Mouse (Mus musculus): ENCODE data around the gene Tceal9. TPM values are rescaled to one million over a fixed set of nuclear protein-coding genes. Genes with fewer than 3 reads are reported as not detected.
"Not testable (repeated sequence)": the region's sequence is repeated elsewhere in the genome, so short reads cannot be mapped to it uniquely, and the experiment has no call there.

Gene Tceal9
- polyA plus RNA-seq, 1 experiment from 2014 or later = 733 TPM

DNA sequence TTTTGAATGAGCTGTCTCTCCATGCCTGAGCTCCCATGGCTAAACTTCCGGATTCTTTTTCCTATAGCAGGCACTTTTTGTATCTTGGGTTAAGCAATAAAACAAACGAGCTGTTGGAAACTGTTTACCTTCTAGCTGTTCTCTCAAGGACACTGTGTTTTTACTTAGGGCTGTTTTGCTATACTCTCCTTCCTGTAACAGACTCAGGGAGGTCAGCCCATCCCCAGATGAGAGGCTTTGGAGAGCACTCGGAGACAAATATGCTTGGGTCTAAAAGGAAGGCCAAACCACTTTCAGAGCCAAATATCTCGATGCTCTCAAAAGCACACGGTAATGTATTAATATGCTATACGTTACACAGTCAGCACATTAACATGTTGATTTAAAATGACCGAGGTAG is 4.8 kb downstream of the Tceal9 start:
- H3K36me3 ChIP-seq (ENCODE audit: control insufficient read depth, insufficient read depth, low read length) = no peaks in the 10 kb centered on the region
- H3K27me3 ChIP-seq (ENCODE audit: control insufficient read depth, insufficient read depth, low read length) = no peaks in the 10 kb centered on the region
- no peak overlapping the region for H3K4me3 ChIP-seq (ENCODE audit: low read depth, low read length)
- ATAC-seq (ENCODE audit: insufficient number of reproducible peaks, low FRiP score, low TSS enrichment, low read depth) = no peak
- no peaks in the 10 kb centered on the region for H3K4me1 ChIP-seq (ENCODE audit: control insufficient read depth, insufficient read depth, low read length)
- no peak overlapping the region for H3K27ac ChIP-seq (replicated peaks; ENCODE audit: low read depth, low read length)
- no peak overlapping the region for H3K9ac ChIP-seq (ENCODE audit: low read length)
- no peak for DNase-seq (ENCODE audit: low spot score)
- H3K4me2 ChIP-seq (ENCODE audit: low read depth, severe bottlenecking) = no peak overlapping the region
- 73% methylated on average over 7 of the region's 7 CpGs for WGBS
- H3K9me3 ChIP-seq (ENCODE audit: control insufficient read depth, low read length) = no peaks in the 10 kb centered on the region

DNA sequence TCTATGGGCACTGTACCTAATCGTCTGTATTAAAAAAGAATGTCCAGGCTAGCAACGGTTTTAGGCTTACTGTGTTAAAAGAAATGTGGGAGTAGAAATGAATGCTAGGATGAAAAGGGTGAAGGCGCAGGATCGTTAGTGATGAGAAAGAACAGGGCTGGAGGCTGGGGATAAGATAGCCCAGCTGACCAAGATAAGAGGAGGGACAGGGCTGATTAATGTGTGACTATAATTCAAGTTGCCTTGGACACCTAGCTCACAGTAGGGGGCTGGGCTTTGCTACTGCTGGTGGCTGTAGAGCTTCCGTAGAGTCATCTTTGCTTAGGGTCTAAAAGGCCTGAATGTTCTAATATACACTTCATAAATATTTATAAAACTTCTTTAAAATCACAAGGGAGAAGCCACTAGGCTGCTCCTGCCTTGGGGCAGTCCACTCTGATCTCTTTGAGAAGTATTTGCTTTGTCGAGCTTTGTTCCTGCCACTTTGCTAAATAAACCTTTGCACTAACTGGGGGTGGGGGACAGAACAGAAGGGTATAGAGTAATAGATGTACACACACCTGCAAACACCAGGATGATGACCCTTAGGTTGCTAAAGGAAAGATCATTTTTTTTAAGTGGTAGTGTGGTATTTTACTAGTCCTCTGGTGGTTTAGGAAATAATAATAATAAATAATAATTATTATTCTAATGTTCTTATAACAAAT is 7.3 kb downstream of the Tceal9 start:
- DNase-seq (ENCODE audit: low spot score) (no peak), ATAC-seq (ENCODE audit: insufficient number of reproducible peaks, low FRiP score, low TSS enrichment, low read depth) (no peak)
- H3K27me3 ChIP-seq (ENCODE audit: control insufficient read depth, insufficient read depth, low read length) = no peaks in the 10 kb centered on the region
- no peak overlapping the region for H3K4me2 ChIP-seq (ENCODE audit: low read depth, severe bottlenecking)
- no peak overlapping the region for H3K9ac ChIP-seq (ENCODE audit: low read length)
- no peaks in the 10 kb centered on the region for H3K4me1 ChIP-seq (ENCODE audit: control insufficient read depth, insufficient read depth, low read length)
- H3K36me3 ChIP-seq (ENCODE audit: control insufficient read depth, insufficient read depth, low read length) = no peaks in the 10 kb centered on the region
- WGBS = 55% methylated on average over 6 of the region's 6 CpGs
- no peak overlapping the region for H3K27ac ChIP-seq (replicated peaks; ENCODE audit: low read depth, low read length)
- H3K9me3 ChIP-seq (ENCODE audit: control insufficient read depth, low read length) = no peaks in the 10 kb centered on the region
- no peak overlapping the region for H3K4me3 ChIP-seq (ENCODE audit: low read depth, low read length)

GRCm38 (mm10) chrX:136267720-136268119 is 22.8 kb downstream of the Tceal9 start:
- ATAC-seq (ENCODE audit: insufficient number of reproducible peaks, low FRiP score, low TSS enrichment, low read depth) (no peak), DNase-seq (ENCODE audit: low spot score) (no peak)
- H3K4me1 ChIP-seq (ENCODE audit: control insufficient read depth, insufficient read depth, low read length) = 0 out of 2 replicates have a peak, but pooled peaks cover 3% of the 10 kb centered on the region
- H3K4me3 ChIP-seq (ENCODE audit: low read depth, low read length) = no peak overlapping the region
- no peak overlapping the region for H3K27ac ChIP-seq (replicated peaks; ENCODE audit: low read depth, low read length)
- no peaks in the 10 kb centered on the region for H3K9me3 ChIP-seq (ENCODE audit: control insufficient read depth, low read length)
- 67% methylated on average over 5 of the region's 5 CpGs for WGBS
- H3K27me3 ChIP-seq (ENCODE audit: control insufficient read depth, insufficient read depth, low read length) = 0 out of 2 replicates have a peak, but pooled peaks cover 2% of the 10 kb centered on the region
- H3K9ac ChIP-seq (ENCODE audit: low read length) = no peak overlapping the region
- no peaks in the 10 kb centered on the region for H3K36me3 ChIP-seq (ENCODE audit: control insufficient read depth, insufficient read depth, low read length)
- H3K4me2 ChIP-seq (ENCODE audit: low read depth, severe bottlenecking) = no peak overlapping the region

GRCm38 (mm10) chrX:136268173-136268572 is 23.3 kb downstream of the Tceal9 start:
- Histone ChIP-seq H3K27ac (replicated peaks; ENCODE audit: low read depth, low read length) (no peak overlapping the region), H3K4me3 (ENCODE audit: low read depth, low read length) (no peak overlapping the region), H3K4me2 (ENCODE audit: low read depth, severe bottlenecking) (no peak overlapping the region), H3K27me3 (ENCODE audit: control insufficient read depth, insufficient read depth, low read length) (0 out of 2 replicates have a peak, but pooled peaks cover 2% of the 10 kb centered on the region), H3K9me3 (ENCODE audit: control insufficient read depth, low read length) (no peaks in the 10 kb centered on the region), H3K4me1 (ENCODE audit: control insufficient read depth, insufficient read depth, low read length) (0 out of 2 replicates have a peak, but pooled peaks cover 3% of the 10 kb centered on the region), H3K36me3 (ENCODE audit: control insufficient read depth, insufficient read depth, low read length) (no peaks in the 10 kb centered on the region), H3K9ac (ENCODE audit: low read length) (no peak overlapping the region)
- ATAC-seq (ENCODE audit: insufficient number of reproducible peaks, low FRiP score, low TSS enrichment, low read depth) (no peak), DNase-seq (ENCODE audit: low spot score) (no peak)
- 51% methylated on average over 4 of the region's 4 CpGs for WGBS

DNA sequence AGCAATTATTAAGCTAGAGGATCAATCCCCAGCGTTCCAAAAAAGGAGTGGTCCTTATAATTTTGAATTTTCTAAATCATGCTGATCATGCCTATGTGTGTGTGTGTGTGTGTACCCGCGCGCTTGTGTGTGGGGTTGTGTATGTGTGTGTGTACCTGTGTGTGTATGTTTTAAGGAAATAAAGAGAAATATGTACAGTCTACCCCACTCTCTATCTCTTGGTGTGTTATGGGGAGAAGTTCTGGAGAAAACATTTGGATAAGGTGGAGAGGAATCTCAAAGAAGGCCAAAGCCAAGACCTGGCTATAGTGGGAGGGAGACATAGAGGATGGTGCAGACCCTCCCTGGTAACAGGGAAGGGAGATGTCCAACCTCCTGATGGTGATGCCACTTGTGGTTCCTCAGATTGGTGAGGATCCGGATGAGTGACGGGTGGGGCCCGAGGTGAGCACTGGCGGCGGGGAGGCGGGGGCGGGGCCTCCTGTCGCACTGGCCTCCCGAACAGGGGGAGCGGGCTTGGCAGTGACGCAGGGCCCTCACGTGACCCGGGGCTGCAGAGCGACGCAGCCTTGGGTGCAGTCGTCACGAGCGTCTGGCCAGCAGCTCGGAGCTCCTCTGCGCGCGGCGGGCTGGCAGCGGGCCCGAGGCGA is 25.0 kb downstream of the Tceal9 start, which contains the start of gene Bex3:
TSS of gene Bex3 (plus strand) at position 511 of the 650 bp plus-strand sequence.
- not testable (repeated sequence) for H3K27me3 ChIP-seq (ENCODE audit: control insufficient read depth, insufficient read depth, low read length); H3K27ac ChIP-seq (replicated peaks; ENCODE audit: low read depth, low read length); H3K36me3 ChIP-seq (ENCODE audit: control insufficient read depth, insufficient read depth, low read length); DNase-seq (ENCODE audit: low spot score); H3K4me1 ChIP-seq (ENCODE audit: control insufficient read depth, insufficient read depth, low read length); H3K9me3 ChIP-seq (ENCODE audit: control insufficient read depth, low read length)
- WGBS = 31% methylated on average over 12 of the region's 30 CpGs
- ATAC-seq (ENCODE audit: insufficient number of reproducible peaks, low FRiP score, low TSS enrichment, low read depth) = peak; percentile 95
- Histone ChIP-seq H3K4me3 (ENCODE audit: low read depth, low read length) (peak within 1 kb of the TSS; percentile 33), H3K9ac (ENCODE audit: low read length) (peak within 1 kb of the TSS; percentile 17; the same call in 1 of the 2 replicates), H3K4me2 (ENCODE audit: low read depth, severe bottlenecking) (peak within 1 kb of the TSS; percentile 41)

- not testable (repeated sequence) for H3K9me3 ChIP-seq (ENCODE audit: control insufficient read depth, low read length); H3K27me3 ChIP-seq (ENCODE audit: control insufficient read depth, insufficient read depth, low read length); H3K36me3 ChIP-seq (ENCODE audit: control insufficient read depth, insufficient read depth, low read length); H3K4me1 ChIP-seq (ENCODE audit: control insufficient read depth, insufficient read depth, low read length); DNase-seq (ENCODE audit: low spot score); H3K27ac ChIP-seq (replicated peaks; ENCODE audit: low read depth, low read length)
- peak; percentile 40 for ATAC-seq (ENCODE audit: insufficient number of reproducible peaks, low FRiP score, low TSS enrichment, low read depth)
- peak overlapping the region; percentile 41 for H3K4me2 ChIP-seq (ENCODE audit: low read depth, severe bottlenecking)
- peak overlapping the region; percentile 17; the same call in 1 of the 2 replicates for H3K9ac ChIP-seq (ENCODE audit: low read length)
- H3K4me3 ChIP-seq (ENCODE audit: low read depth, low read length) = peak overlapping the region; percentile 33
- 25% methylated on average over 14 of the region's 60 CpGs for WGBS
Measured at GRCm38 (mm10) chrX:136270393-136271111, 25.7 kb downstream of the Tceal9 start.

- Histone ChIP-seq H3K36me3 (ENCODE audit: control insufficient read depth, insufficient read depth, low read length) (no peaks in the 10 kb centered on the region), H3K9ac (ENCODE audit: low read length) (no peak overlapping the region), H3K4me1 (ENCODE audit: control insufficient read depth, insufficient read depth, low read length) (0 out of 2 replicates have a peak, but pooled peaks cover 3% of the 10 kb centered on the region), H3K4me2 (ENCODE audit: low read depth, severe bottlenecking) (no peak overlapping the region), H3K9me3 (ENCODE audit: control insufficient read depth, low read length) (no peaks in the 10 kb centered on the region), H3K27me3 (ENCODE audit: control insufficient read depth, insufficient read depth, low read length) (0 out of 2 replicates have a peak, but pooled peaks cover 2% of the 10 kb centered on the region), H3K27ac (replicated peaks; ENCODE audit: low read depth, low read length) (no peak overlapping the region), H3K4me3 (ENCODE audit: low read depth, low read length) (no peak overlapping the region)
- ATAC-seq (ENCODE audit: insufficient number of reproducible peaks, low FRiP score, low TSS enrichment, low read depth) (no peak), DNase-seq (ENCODE audit: low spot score) (no peak)
- 24% methylated on average over 3 of the region's 3 CpGs for WGBS
Measured at GRCm38 (mm10) chrX:136274542-136274941, 29.7 kb downstream of the Tceal9 start.

GRCm38 (mm10) chrX:136275386-136275785 is 30.5 kb downstream of the Tceal9 start:
- no peak overlapping the region for H3K4me3 ChIP-seq (ENCODE audit: low read depth, low read length)
- no peaks in the 10 kb centered on the region for H3K36me3 ChIP-seq (ENCODE audit: control insufficient read depth, insufficient read depth, low read length)
- ATAC-seq (ENCODE audit: insufficient number of reproducible peaks, low FRiP score, low TSS enrichment, low read depth) (no peak), DNase-seq (ENCODE audit: low spot score) (no peak)
- no peak overlapping the region for H3K27ac ChIP-seq (replicated peaks; ENCODE audit: low read depth, low read length)
- 43% methylated on average over 3 of the region's 3 CpGs for WGBS
- 0 out of 2 replicates have a peak, but pooled peaks cover 2% of the 10 kb centered on the region for H3K27me3 ChIP-seq (ENCODE audit: control insufficient read depth, insufficient read depth, low read length)
- no peak overlapping the region for H3K4me2 ChIP-seq (ENCODE audit: low read depth, severe bottlenecking)
- H3K9me3 ChIP-seq (ENCODE audit: control insufficient read depth, low read length) = no peaks in the 10 kb centered on the region
- 0 out of 2 replicates have a peak, but pooled peaks cover 3% of the 10 kb centered on the region for H3K4me1 ChIP-seq (ENCODE audit: control insufficient read depth, insufficient read depth, low read length)
- no peak overlapping the region for H3K9ac ChIP-seq (ENCODE audit: low read length)
